In genomic region chr12:83337776-83338149, GRCm38 (mm10) we compare ENCODE assay signal across 11 mouse cellular contexts.
DNase-seq lines count a peak whose midpoint lies in the region; ATAC-seq and TF ChIP-seq lines count a peak whose summit lies in the region.
"Had no signal": no experiment of that assay in that cellular context is flagged by ENCODE, and none has a peak within 500 bp of the region (broad histone marks: within the 10 kb centered on the region; RNA-seq: fewer than 3 reads in every experiment).

No protein-coding gene starts in this region.

- H3K27me3 ChIP-seq in midbrain, embryonic 11.5 days (ENCODE audit: control insufficient read depth, insufficient read depth, low read length), result no peaks in the 10 kb centered on the region
- no peaks in the 10 kb centered on the region for H3K27me3 ChIP-seq in midbrain, embryonic 10.5 days (ENCODE audit: low read depth, poor library complexity, severe bottlenecking)
- H3K27me3 ChIP-seq in forebrain, postnatal 0 days (ENCODE audit: insufficient read depth, low read length), result no peaks in the 10 kb centered on the region
- H3K27me3 ChIP-seq in midbrain, embryonic 12.5 days, result no peaks in the 10 kb centered on the region
- H3K27me3 ChIP-seq: heart, embryonic 13.5 days; intestine, embryonic 15.5 days; liver, embryonic 13.5 days had no signal

- H3K4me1 ChIP-seq in midbrain, embryonic 11.5 days (ENCODE audit: control insufficient read depth, insufficient read depth, low read length), result peaks cover 10% of the 10 kb centered on the region
- peaks cover 37% of the 10 kb centered on the region for H3K4me1 ChIP-seq in midbrain, embryonic 10.5 days
- peaks cover 15% of the 10 kb centered on the region for H3K4me1 ChIP-seq in forebrain, postnatal 0 days (ENCODE audit: insufficient read depth)
- peaks cover 23% of the 10 kb centered on the region for H3K4me1 ChIP-seq in midbrain, embryonic 12.5 days
- H3K4me1 ChIP-seq: intestine, embryonic 15.5 days had no signal

- ATAC-seq in midbrain, embryonic 11.5 days (ENCODE audit: low FRiP score), result no peak
- ATAC-seq in forebrain, postnatal 0 days, result no peak
- ATAC-seq in midbrain, embryonic 12.5 days (ENCODE audit: low FRiP score, low read depth), result peak; percentile 52; the same call in 1 of the 2 replicates
- ATAC-seq: intestine, embryonic 15.5 days had no signal

- no peak overlapping the region for H3K4me3 ChIP-seq in midbrain, embryonic 11.5 days (ENCODE audit: low read depth, low read length)
- no peak overlapping the region for H3K4me3 ChIP-seq in midbrain, embryonic 10.5 days
- no peak overlapping the region for H3K4me3 ChIP-seq in forebrain, postnatal 0 days (ENCODE audit: low read depth, low read length)
- no peak overlapping the region for H3K4me3 ChIP-seq in midbrain, embryonic 12.5 days
- H3K4me3 ChIP-seq: heart, embryonic 13.5 days; intestine, embryonic 15.5 days; liver, embryonic 13.5 days had no signal

- H3K36me3 ChIP-seq in midbrain, embryonic 11.5 days (ENCODE audit: control insufficient read depth, insufficient read depth, low read length), result no peaks in the 10 kb centered on the region
- H3K36me3 ChIP-seq in midbrain, embryonic 10.5 days, result no peaks in the 10 kb centered on the region
- H3K36me3 ChIP-seq in forebrain, postnatal 0 days (ENCODE audit: insufficient read depth), result no peaks in the 10 kb centered on the region
- no peaks in the 10 kb centered on the region for H3K36me3 ChIP-seq in midbrain, embryonic 12.5 days
- H3K36me3 ChIP-seq: heart, embryonic 13.5 days; intestine, embryonic 15.5 days; liver, embryonic 13.5 days had no signal

- H3K9me3 ChIP-seq in midbrain, embryonic 11.5 days (ENCODE audit: control insufficient read depth, low read length), result no peaks in the 10 kb centered on the region
- H3K9me3 ChIP-seq in midbrain, embryonic 10.5 days (replicated peaks), result no peaks in the 10 kb centered on the region
- no peaks in the 10 kb centered on the region for H3K9me3 ChIP-seq in forebrain, postnatal 0 days (ENCODE audit: low read length)
- H3K9me3 ChIP-seq in midbrain, embryonic 12.5 days, result no peaks in the 10 kb centered on the region
- H3K9me3 ChIP-seq: heart, embryonic 13.5 days; intestine, embryonic 15.5 days; liver, embryonic 13.5 days had no signal

- DNase-seq in midbrain, embryonic 11.5 days (ENCODE audit: low spot score, missing footprints), result peak; percentile 70
- DNase-seq in midbrain, embryonic 10.5 days (ENCODE audit: low spot score), result no peak
- no peak for DNase-seq in forebrain, postnatal 0 days
- no peak for DNase-seq in ovary, postnatal 10 days (ENCODE audit: low spot score)
- no peak for DNase-seq in layer of hippocampus, postnatal 14 days (ENCODE audit: low spot score in 2 of 2)
- DNase-seq in spleen, adult 12 weeks (ENCODE audit: low spot score), result no peak
- DNase-seq: liver, embryonic 13.5 days; lung, postnatal 36 days had no signal

- WGBS in midbrain, embryonic 11.5 days, result 58% methylated on average over 7 of the region's 7 CpGs
- 69% methylated on average over 7 of the region's 7 CpGs for WGBS in midbrain, embryonic 10.5 days
- WGBS in forebrain, postnatal 0 days, result 33% methylated on average over 7 of the region's 7 CpGs
- WGBS in midbrain, embryonic 12.5 days, result 47% methylated on average over 7 of the region's 7 CpGs

- no peak overlapping the region for H3K4me2 ChIP-seq in midbrain, embryonic 11.5 days
- 0 out of 2 replicates have a peak overlapping the region, but pooled peaks have one; percentile 5 for H3K4me2 ChIP-seq in forebrain, postnatal 0 days (ENCODE audit: low read depth)
- 0 out of 2 replicates have a peak overlapping the region, but pooled peaks have one; percentile 5 for H3K4me2 ChIP-seq in midbrain, embryonic 12.5 days (replicated peaks)
- H3K4me2 ChIP-seq: heart, embryonic 13.5 days; intestine, embryonic 15.5 days; liver, embryonic 13.5 days had no signal

- H3K9ac ChIP-seq in midbrain, embryonic 11.5 days (ENCODE audit: low read length), result no peak overlapping the region
- peak overlapping the region; percentile 6 for H3K9ac ChIP-seq in forebrain, postnatal 0 days
- H3K9ac ChIP-seq in midbrain, embryonic 12.5 days (replicated peaks), result no peak overlapping the region
- H3K9ac ChIP-seq: heart, embryonic 13.5 days; intestine, embryonic 15.5 days; liver, embryonic 13.5 days had no signal

- peak overlapping the region; percentile 42; the same call in 1 of the 2 replicates for H3K27ac ChIP-seq in midbrain, embryonic 11.5 days (ENCODE audit: low read depth, low read length)
- no peak overlapping the region; the same call in 1 of the 2 replicates for H3K27ac ChIP-seq in midbrain, embryonic 10.5 days (replicated peaks)
- H3K27ac ChIP-seq in forebrain, postnatal 0 days (ENCODE audit: low read depth, low read length), result peak overlapping the region; percentile 22; the same call in 1 of the 2 replicates
- peak overlapping the region; percentile 71 for H3K27ac ChIP-seq in midbrain, embryonic 12.5 days (replicated peaks)
- H3K27ac ChIP-seq: heart, embryonic 13.5 days; intestine, embryonic 15.5 days; liver, embryonic 13.5 days had no signal

- no peak for TF ChIP-seq CTCF in forebrain, postnatal 0 days (IDR thresholded peaks at IDR 0.05; ENCODE audit: low read depth)
